Mouse (Mus musculus) intestine, embryonic 14.5 days (tissue): ENCODE measurements around the gene Pus7. TPM values are rescaled to one million over a fixed set of nuclear protein-coding genes. Genes with fewer than 3 reads are reported as not detected.
"Not testable (repeated sequence)": the region's sequence is repeated elsewhere in the genome, so short reads cannot be mapped to it uniquely, and the experiment has no call there.

Source experiments
- ATAC-seq: fragments of 200-750 bp; cut with Nextera tagmentation; replicated peaks from 2 replicates; pipeline ENCODE4 v1.8.0; 2017; ENCODE audit warnings: low read depth, moderate number of reproducible peaks, moderate TSS enrichment, moderate library complexity; ENCODE audit not compliant: low FRiP score, low TSS enrichment
- DNase-seq: peaks from one replicate; pipeline ENCODE4 v3.0.0-alpha.2; 2018; ENCODE audit warnings: low spot score
- H3K27ac ChIP-seq: fragments of 300-500 bp; sonication (generic); 2 replicates; pipeline ENCODE4 v1.5.1; 2014; ENCODE audit warnings: low read depth, mild to moderate bottlenecking, control low read depth
- H3K27me3 ChIP-seq: fragments of 300-500 bp; sonication (generic); replicated peaks from 2 replicates; pipeline ENCODE4 v1.6.1; 2014; ENCODE audit warnings: low read length, control low read depth; ENCODE audit not compliant: control insufficient read depth, insufficient read depth
- H3K36me3 ChIP-seq: fragments of 300-500 bp; sonication (generic); 2 replicates; pipeline ENCODE4 v1.6.1; 2014; ENCODE audit warnings: low read length, control low read depth; ENCODE audit not compliant: control insufficient read depth, insufficient read depth
- H3K4me1 ChIP-seq: fragments of 300-500 bp; sonication (generic); replicated peaks from 2 replicates; pipeline ENCODE4 v1.6.1; 2014; ENCODE audit warnings: low read length, control low read depth, mixed read lengths; ENCODE audit not compliant: control insufficient read depth, insufficient read depth
- H3K4me2 ChIP-seq: fragments of 300-500 bp; sonication (generic); 2 replicates; pipeline ENCODE4 v1.6.1; 2014; ENCODE audit warnings: low read length
- H3K4me3 ChIP-seq: fragments of 300-500 bp; sonication (generic); 2 replicates; pipeline ENCODE4 v1.5.1; 2014; ENCODE audit warnings: low read depth, low read length, control low read depth, mixed read lengths
- H3K9ac ChIP-seq: fragments of 300-500 bp; sonication (generic); 2 replicates; pipeline ENCODE4 v1.6.1; 2014; ENCODE audit warnings: mild to moderate bottlenecking, low read length
- H3K9me3 ChIP-seq: fragments of 300-500 bp; sonication (generic); 2 replicates; pipeline ENCODE4 v1.6.1; 2016; ENCODE audit warnings: low read length, control low read depth; ENCODE audit not compliant: control insufficient read depth
- WGBS: fragments of 180-500 bp; shearing (Covaris S2); extraction: QIAGEN DNeasy Blood & Tissue Kit; methylation state at CpG from one replicate; pipeline ENCODE4 v1.1.7; 2014; 5-methylcytosine and 5-hydroxymethylcytosine counted together
- polyA plus RNA-seq: library from polyadenylated mRNA; unstranded; fragments of >200 nt; fragmentation: Nextera tagmentation; extraction: Ambion mirVana; gene quantifications from 2 replicates; pipeline ENCODE4 v1.2.1, GENCODE M21; 2014

Pus7 gene
- polyA plus RNA-seq, 1 experiment from 2014 or later: 36.3 TPM

- DNase-seq (no peak), ATAC-seq (no peak)
- no peaks in the 10 kb centered on the region; the same call in 1 of the 2 replicates for H3K4me1 ChIP-seq
- peaks cover 33% of the 10 kb centered on the region for H3K36me3 ChIP-seq
- H3K4me3 ChIP-seq: no peak overlapping the region
- no peak overlapping the region for H3K9ac ChIP-seq
- H3K27me3 ChIP-seq: no peaks in the 10 kb centered on the region
- H3K27ac ChIP-seq: no peak overlapping the region
- 96% methylated on average over 1 of the region's 1 CpGs for WGBS
- H3K4me2 ChIP-seq: no peak overlapping the region
- H3K9me3 ChIP-seq: peaks cover 35% of the 10 kb centered on the region
These were observed 73.8 kb downstream of the Pus7 start for GRCm38 (mm10) chr5:23709661-23710060.

- not testable (repeated sequence) for H3K4me2 ChIP-seq, DNase-seq, H3K4me3 ChIP-seq, H3K27ac ChIP-seq, H3K27me3 ChIP-seq, H3K4me1 ChIP-seq, H3K9ac ChIP-seq, ATAC-seq
- peaks cover 52% of the 10 kb centered on the region for H3K9me3 ChIP-seq
- H3K36me3 ChIP-seq: peaks cover 56% of the 10 kb centered on the region
- 96% methylated on average over 30 of the region's 34 CpGs for WGBS
These were observed 76.6 kb downstream of the Pus7 start for GRCm38 (mm10) chr5:23706601-23707597.

GRCm38 (mm10) chr5:23697457-23697856 is 86.1 kb downstream of the Pus7 start:
- no peaks in the 10 kb centered on the region for H3K4me1 ChIP-seq
- H3K9ac ChIP-seq: no peak overlapping the region
- H3K27ac ChIP-seq: no peak overlapping the region
- peaks cover 45% of the 10 kb centered on the region for H3K9me3 ChIP-seq
- DNase-seq (no peak), ATAC-seq (no peak)
- no peak overlapping the region for H3K4me2 ChIP-seq
- no peak overlapping the region for H3K4me3 ChIP-seq
- H3K27me3 ChIP-seq: no peaks in the 10 kb centered on the region
- WGBS: 97% methylated on average over 1 of the region's 1 CpGs
- peaks cover 18% of the 10 kb centered on the region for H3K36me3 ChIP-seq

Other genes with a start within 250 kb of the Pus7 start
- gene Srpk2, start 99.1 kb downstream of the Pus7 start, polyA plus RNA-seq: 47.1 and 54.5 TPM in 2 replicates
- gene Rint1, start 4.0 kb upstream of the Pus7 start, polyA plus RNA-seq: 29.6 and 31.1 TPM in 2 replicates
- 141 and 152 TPM in 2 replicates for gene Tomm7, start 60.5 kb upstream of the Pus7 start, polyA plus RNA-seq
- gene Fam126a, start 247.0 kb upstream of the Pus7 start, polyA plus RNA-seq: 21.7 and 23.0 TPM in 2 replicates